ENCODE assay signal across 22 mouse cellular contexts in the genomic region with DNA sequence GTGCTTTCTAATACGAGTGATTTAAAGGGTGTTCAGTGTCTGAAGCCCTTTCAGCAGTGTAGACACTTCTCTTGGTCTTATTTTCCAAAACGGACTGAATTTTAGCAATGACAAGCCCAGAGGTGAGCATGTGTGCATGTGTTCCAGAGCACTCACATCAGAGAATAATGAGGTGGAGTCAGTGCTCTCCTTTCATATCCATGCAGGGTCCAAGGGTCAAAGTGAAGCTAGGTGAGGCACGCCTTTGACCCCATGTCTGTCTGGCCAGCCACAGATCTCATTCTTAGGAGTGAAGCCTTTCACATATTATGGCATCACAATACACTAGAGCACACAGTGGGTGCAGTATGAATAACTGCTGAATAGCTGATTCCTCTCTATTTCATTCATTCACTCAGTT. TPM values are rescaled to one million over a fixed set of nuclear protein-coding genes. Genes with fewer than 3 reads are reported as not detected.
A peak's percentile ranks its signal among the peaks of the same experiment; 100 is the strongest.
DNase-seq lines count a peak whose midpoint lies in the region; ATAC-seq and TF ChIP-seq lines count a peak whose summit lies in the region.
"Had no signal": no experiment of that assay in that cellular context is flagged by ENCODE, and none has a peak within 500 bp of the region (broad histone marks: within the 10 kb centered on the region; RNA-seq: fewer than 3 reads in every experiment).

No protein-coding gene starts in this region.

- ATAC-seq in intestine, embryonic 15.5 days: peak; percentile 76
- ATAC-seq in intestine, postnatal 0 days: no peak
- ATAC-seq in kidney, embryonic 15.5 days (replicated peaks; ENCODE audit: low FRiP score): no peak
- ATAC-seq in intestine, embryonic 16.5 days: peak; percentile 88
- ATAC-seq: activated CD4-positive, CD25-positive, alpha-beta regulatory T cell, adult 4 months; CD4-positive, CD25-positive, alpha-beta regulatory T cell, adult 4 months; Patski had no signal

- no peak overlapping the region for H3K4me3 ChIP-seq in intestine, embryonic 15.5 days (replicated peaks)
- no peak overlapping the region for H3K4me3 ChIP-seq in intestine, postnatal 0 days (ENCODE audit: low read depth, low read length)
- H3K4me3 ChIP-seq in kidney, adult 2 months (ENCODE audit: insufficient read depth, low read depth, low read length): no peak overlapping the region
- H3K4me3 ChIP-seq in kidney, embryonic 15.5 days (replicated peaks): no peak overlapping the region
- no peak overlapping the region for H3K4me3 ChIP-seq in intestine, embryonic 16.5 days (ENCODE audit: low read length)

- 53% methylated on average over 3 of the region's 3 CpGs for WGBS in intestine, embryonic 15.5 days
- 45% methylated on average over 3 of the region's 3 CpGs for WGBS in intestine, postnatal 0 days
- WGBS in kidney, adult 2 months: 68% methylated on average over 3 of the region's 3 CpGs
- 79% methylated on average over 3 of the region's 3 CpGs for WGBS in kidney, embryonic 15.5 days
- 62% methylated on average over 3 of the region's 3 CpGs for WGBS in intestine, embryonic 16.5 days

- TF ChIP-seq POLR2A in kidney, adult 2 months (IDR thresholded peaks at IDR 0.05; ENCODE audit: low read depth, low read length): no peak

- peaks cover 13% of the 10 kb centered on the region; the same call in 1 of the 2 replicates for H3K4me1 ChIP-seq in intestine, embryonic 15.5 days (replicated peaks)
- no peaks in the 10 kb centered on the region for H3K4me1 ChIP-seq in intestine, postnatal 0 days (replicated peaks; ENCODE audit: control insufficient read depth, insufficient read depth, low read length)
- no peaks in the 10 kb centered on the region for H3K4me1 ChIP-seq in kidney, adult 2 months (ENCODE audit: control insufficient read depth, insufficient read depth, low read length)
- H3K4me1 ChIP-seq in kidney, embryonic 15.5 days: peaks cover 28% of the 10 kb centered on the region
- peaks cover 4% of the 10 kb centered on the region; the same call in 1 of the 2 replicates for H3K4me1 ChIP-seq in intestine, embryonic 16.5 days (ENCODE audit: control insufficient read depth, insufficient read depth, low read length)

- peak; percentile 6 for DNase-seq in kidney, adult 2 months
- DNase-seq in kidney, adult 9 months: peak; percentile 4
- DNase-seq in kidney, postnatal 36 days: no peak
- DNase-seq in neural tube, embryonic 10.5 days (ENCODE audit: extremely low spot score, low spot score): no peak
- DNase-seq: adrenal gland, adult 2 months; adrenal gland, adult 8-10 months; adrenal gland, postnatal 10 days; adrenal gland, postnatal 14 days; adrenal gland, postnatal 25 days; B cell, adult 2 months; cerebellum, adult 11 months; cerebellum, adult 11-12 months had no signal

- TF ChIP-seq CTCF in intestine, postnatal 0 days (IDR thresholded peaks at IDR 0.05; ENCODE audit: low read depth): no peak
- TF ChIP-seq CTCF in kidney, adult 2 months (conservative IDR thresholded peaks at IDR 0.05; ENCODE audit: insufficient read depth, insufficient read length, low read depth, low read length): no peak

- H3K27me3 ChIP-seq in intestine, embryonic 15.5 days (replicated peaks): no peaks in the 10 kb centered on the region
- H3K27me3 ChIP-seq in intestine, postnatal 0 days (replicated peaks; ENCODE audit: control insufficient read depth, insufficient read depth, low read length): no peaks in the 10 kb centered on the region
- H3K27me3 ChIP-seq in kidney, adult 2 months (replicated peaks; ENCODE audit: control insufficient read depth, insufficient read depth, low read length): no peaks in the 10 kb centered on the region
- H3K27me3 ChIP-seq in kidney, embryonic 15.5 days: no peaks in the 10 kb centered on the region
- no peaks in the 10 kb centered on the region for H3K27me3 ChIP-seq in intestine, embryonic 16.5 days (replicated peaks; ENCODE audit: control insufficient read depth, insufficient read depth, low read length)
- H3K27me3 ChIP-seq: CH12.LX, Patski had no signal

- H3K36me3 ChIP-seq in intestine, embryonic 15.5 days: no peaks in the 10 kb centered on the region
- H3K36me3 ChIP-seq in intestine, postnatal 0 days (ENCODE audit: control insufficient read depth, insufficient read depth): no peaks in the 10 kb centered on the region
- H3K36me3 ChIP-seq in kidney, adult 2 months (ENCODE audit: control insufficient read depth, insufficient read depth, low read length): no peaks in the 10 kb centered on the region
- H3K36me3 ChIP-seq in kidney, embryonic 15.5 days: no peaks in the 10 kb centered on the region
- H3K36me3 ChIP-seq in intestine, embryonic 16.5 days (ENCODE audit: control insufficient read depth, insufficient read depth, low read length): no peaks in the 10 kb centered on the region
- H3K36me3 ChIP-seq: G1E had no signal

- no peaks in the 10 kb centered on the region for H3K9me3 ChIP-seq in intestine, embryonic 15.5 days
- H3K9me3 ChIP-seq in intestine, postnatal 0 days (ENCODE audit: control insufficient read depth): no peaks in the 10 kb centered on the region
- no peaks in the 10 kb centered on the region for H3K9me3 ChIP-seq in kidney, embryonic 15.5 days (replicated peaks)
- H3K9me3 ChIP-seq in intestine, embryonic 16.5 days (ENCODE audit: control insufficient read depth, low read length): no peaks in the 10 kb centered on the region
- H3K9me3 ChIP-seq: G1E had no signal

- no peak overlapping the region for H3K9ac ChIP-seq in intestine, embryonic 15.5 days
- H3K9ac ChIP-seq in intestine, postnatal 0 days (ENCODE audit: low read depth, low read length): no peak overlapping the region
- H3K9ac ChIP-seq in kidney, embryonic 15.5 days: no peak overlapping the region
- H3K9ac ChIP-seq in intestine, embryonic 16.5 days (ENCODE audit: low read depth, low read length): no peak overlapping the region

- H3K4me2 ChIP-seq in intestine, embryonic 15.5 days (replicated peaks): no peak overlapping the region
- no peak overlapping the region for H3K4me2 ChIP-seq in intestine, postnatal 0 days (replicated peaks; ENCODE audit: low read depth)
- H3K4me2 ChIP-seq in kidney, embryonic 15.5 days: no peak overlapping the region
- H3K4me2 ChIP-seq in intestine, embryonic 16.5 days (ENCODE audit: low read depth, low read length): no peak overlapping the region

- no peak overlapping the region for H3K27ac ChIP-seq in intestine, embryonic 15.5 days
- H3K27ac ChIP-seq in intestine, postnatal 0 days (ENCODE audit: low read depth, low read length): no peak overlapping the region
- no peak overlapping the region for H3K27ac ChIP-seq in kidney, adult 2 months (ENCODE audit: insufficient read depth, low read depth, low read length)
- H3K27ac ChIP-seq in kidney, embryonic 15.5 days: no peak overlapping the region
- no peak overlapping the region for H3K27ac ChIP-seq in intestine, embryonic 16.5 days (ENCODE audit: low read length)

RNA-seq across cellular contexts. Expression of gene Cldn11, which starts 55.4 kb away (rescaled TPM):
- 4.9 and 7.3 TPM in 2 replicates for polyA plus RNA-seq in intestine, embryonic 15.5 days (2015; fragmentation: Nextera tagmentation; extraction: Ambion mirVana)
- 0.92 and 1.1 TPM in 2 replicates for polyA plus RNA-seq in intestine, postnatal 0 days (2015; fragmentation: Nextera tagmentation; extraction: Ambion mirVana)
- polyA plus RNA-seq in kidney, adult 2 months (2012; rRNA removed): 2.8 and 6.0 TPM in 2 replicates
- 83.0 and 94.8 TPM in 2 replicates for polyA plus RNA-seq in kidney, embryonic 15.5 days (2015; fragmentation: Nextera tagmentation; extraction: Ambion mirVana)
- 4.4 and 5.2 TPM in 2 replicates for polyA plus RNA-seq in intestine, embryonic 16.5 days (2015; fragmentation: Nextera tagmentation; extraction: Ambion mirVana)
- polyA plus RNA-seq: activated CD4-positive, CD25-positive, alpha-beta regulatory T cell, adult 4 months; C2C12; CD4-positive, CD25-positive, alpha-beta regulatory T cell, adult 4 months; G1E; Patski had no signal

Comparison
In these comparisons a context has a peak if more than half of its experiments do, and no peak if none do; other contexts are left out.
1. ATAC-seq: peak in intestine, embryonic 15.5 days (single experiment) and intestine, embryonic 16.5 days (single experiment); none in intestine, postnatal 0 days (single experiment) and kidney, embryonic 15.5 days (single experiment).
2. DNase-seq: peak in kidney, adult 2 months (single experiment) and kidney, adult 9 months (single experiment); none in kidney, postnatal 36 days (0 of 2) and neural tube, embryonic 10.5 days (single experiment).
3. RNA of gene Cldn11, which starts 55.4 kb away (polyA plus RNA-seq): 83.0 to 94.8 TPM in kidney, embryonic 15.5 days; 4.9 to 7.3 TPM in intestine, embryonic 15.5 days, 4.4 to 5.2 TPM in intestine, embryonic 16.5 days, 2.8 to 6.0 TPM in kidney, adult 2 months and 0.92 to 1.1 TPM in intestine, postnatal 0 days; every median in the first group is over 10 times any median in the second.